Mouse (Mus musculus): ENCODE measurements at regions not wholly inside any gene's neighbourhood (a gene's known extent, or its start where the extent isn't known, plus 50 kb on each side); places are given as distances from the start of the nearest gene placed in this dataset.

DNA sequence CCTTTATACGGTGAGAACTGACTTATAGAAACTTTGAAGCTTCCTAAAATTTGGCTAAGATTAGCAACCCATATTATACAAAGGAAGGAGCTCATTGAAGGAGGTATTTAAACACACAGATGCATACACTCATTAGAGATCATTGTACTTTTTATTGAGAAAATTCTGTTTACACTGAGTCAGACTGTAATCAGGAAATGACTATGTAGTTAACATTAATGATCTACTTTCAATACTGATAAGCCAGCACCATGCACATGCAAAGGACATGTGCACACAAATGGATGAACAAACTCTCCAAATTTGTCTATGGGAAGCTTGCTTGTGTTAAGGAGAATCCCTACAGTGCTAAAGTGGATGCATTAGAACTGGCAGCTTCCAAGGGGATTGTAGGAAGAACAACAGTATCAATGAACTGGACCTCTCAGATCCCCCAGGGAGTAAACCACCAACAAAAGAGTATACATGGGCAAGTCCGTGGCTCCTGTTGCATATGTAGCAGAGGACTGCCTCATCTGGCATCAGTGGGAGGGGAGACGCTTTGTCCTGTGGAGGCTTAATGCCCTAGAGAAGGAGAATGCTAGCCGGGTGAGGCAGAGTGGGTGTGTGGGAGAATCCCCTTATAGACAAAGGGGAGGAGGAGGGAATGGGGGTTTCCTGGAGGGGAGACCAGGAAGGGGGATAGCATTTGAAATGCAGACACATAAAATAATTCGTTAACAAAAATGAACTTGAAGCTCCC, 200.0 kb downstream of the Vgll3 start:
- TF ChIP-seq POLR2A (IDR thresholded peaks at IDR 0.05; ENCODE audit: borderline replicate concordance, extremely low read depth, insufficient read depth, insufficient read length, poor library complexity, severe bottlenecking), result no peak
- no peak for TF ChIP-seq CTCF (IDR thresholded peaks at IDR 0.05; ENCODE audit: borderline replicate concordance, extremely low read depth, insufficient read depth, insufficient read length)
- no peak for DNase-seq (ENCODE audit: low read depth)

DNA sequence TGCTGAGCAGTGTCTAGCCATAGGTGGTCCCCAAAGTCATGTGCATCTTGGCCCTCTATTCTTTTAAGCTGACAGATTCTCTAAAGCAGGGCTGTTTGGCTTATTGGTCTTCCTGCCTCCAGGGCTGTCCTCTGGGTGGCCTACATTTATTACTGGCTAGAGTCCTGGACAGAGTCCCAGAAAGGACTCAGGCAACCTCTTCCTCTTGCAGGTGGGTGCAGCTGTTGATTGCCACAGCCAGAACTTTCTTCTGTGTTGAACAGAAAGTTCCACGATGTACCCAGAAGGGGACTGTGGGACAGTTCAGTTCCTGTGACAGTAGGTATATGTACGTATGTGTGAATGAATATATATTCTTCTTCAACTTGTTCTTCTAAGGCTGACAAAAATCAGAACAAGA, 202.0 kb downstream of the Vgll3 start:
- TF ChIP-seq CTCF (IDR thresholded peaks at IDR 0.05; ENCODE audit: borderline replicate concordance, extremely low read depth, insufficient read depth, insufficient read length) (no peak), POLR2A (IDR thresholded peaks at IDR 0.05; ENCODE audit: borderline replicate concordance, extremely low read depth, insufficient read depth, insufficient read length, poor library complexity, severe bottlenecking) (no peak)

GRCm38 (mm10) chr16:66023397-66023796, 208.3 kb downstream of the Vgll3 start:
- no peak for TF ChIP-seq CTCF (IDR thresholded peaks at IDR 0.05; ENCODE audit: borderline replicate concordance, extremely low read depth, insufficient read depth, insufficient read length)

More for the DNA sequence above, 202.0 kb downstream of the Vgll3 start:
- no peak for DNase-seq (ENCODE audit: low read depth)

More at GRCm38 (mm10) chr16:66023397-66023796, 208.3 kb downstream of the Vgll3 start:
- DNase-seq (ENCODE audit: low read depth), result no peak
